Mouse (Mus musculus): ENCODE measurements around the gene Ece1. TPM values are rescaled to one million over a fixed set of nuclear protein-coding genes. Genes with fewer than 3 reads are reported as not detected.

Ece1 gene
- polyA plus RNA-seq, 1 experiment, result 33.7 TPM

- Histone ChIP-seq H3K27me3 (replicated peaks; ENCODE audit: control insufficient read depth, insufficient read depth, low read length) (no peaks in the 10 kb centered on the region), H3K36me3 (ENCODE audit: control insufficient read depth, insufficient read depth, low read length) (no peaks in the 10 kb centered on the region), H3K4me3 (ENCODE audit: insufficient read depth, low read depth, low read length) (no peak overlapping the region), H3K27ac (ENCODE audit: insufficient read depth, low read depth, low read length) (no peak overlapping the region), H3K4me1 (ENCODE audit: control insufficient read depth, insufficient read depth, low read length) (0 out of 2 replicates have a peak, but pooled peaks cover 12% of the 10 kb centered on the region)
- 87% methylated on average over 8 of the region's 8 CpGs for WGBS
- DNase-seq, result no peak
- no peak for TF ChIP-seq CTCF (conservative IDR thresholded peaks at IDR 0.05; ENCODE audit: insufficient read depth, insufficient read length, low read depth, low read length)
- TF ChIP-seq POLR2A (IDR thresholded peaks at IDR 0.05; ENCODE audit: low read depth, low read length), result no peak
Measured at GRCm38 (mm10) chr4:137871431-137871830, 9.4 kb downstream of the Ece1 start.

DNA sequence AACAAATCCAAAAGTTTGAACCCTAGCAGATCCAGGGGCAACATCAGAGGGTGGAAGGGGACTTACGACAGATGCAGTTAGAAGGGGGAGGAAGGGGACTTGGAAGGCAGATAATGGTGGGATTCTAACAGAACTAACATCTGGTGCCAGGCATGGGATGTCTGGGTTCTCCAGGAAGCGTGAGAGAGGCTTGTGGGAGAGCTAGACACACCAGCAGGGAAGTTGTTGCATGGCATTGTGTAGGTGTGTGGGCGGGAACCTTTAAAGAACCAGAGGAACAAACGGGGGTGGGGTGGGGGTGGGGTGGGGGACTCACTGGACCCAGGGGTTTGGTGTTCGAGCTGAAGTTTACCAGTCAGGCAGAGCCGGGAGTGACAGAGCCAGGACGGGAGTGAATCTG lies 12.3 kb downstream of the Ece1 start:
- TF ChIP-seq POLR2A (IDR thresholded peaks at IDR 0.05; ENCODE audit: low read depth, low read length), result no peak
- TF ChIP-seq CTCF (conservative IDR thresholded peaks at IDR 0.05; ENCODE audit: insufficient read depth, insufficient read length, low read depth, low read length), result no peak
- DNase-seq, result no peak
- H3K4me3 ChIP-seq (ENCODE audit: insufficient read depth, low read depth, low read length), result no peak overlapping the region
- H3K27ac ChIP-seq (ENCODE audit: insufficient read depth, low read depth, low read length), result no peak overlapping the region
- H3K36me3 ChIP-seq (ENCODE audit: control insufficient read depth, insufficient read depth, low read length), result no peaks in the 10 kb centered on the region
- 72% methylated on average over 7 of the region's 7 CpGs for WGBS
- H3K27me3 ChIP-seq (replicated peaks; ENCODE audit: control insufficient read depth, insufficient read depth, low read length), result no peaks in the 10 kb centered on the region
- no peaks in the 10 kb centered on the region for H3K4me1 ChIP-seq (ENCODE audit: control insufficient read depth, insufficient read depth, low read length)

DNA sequence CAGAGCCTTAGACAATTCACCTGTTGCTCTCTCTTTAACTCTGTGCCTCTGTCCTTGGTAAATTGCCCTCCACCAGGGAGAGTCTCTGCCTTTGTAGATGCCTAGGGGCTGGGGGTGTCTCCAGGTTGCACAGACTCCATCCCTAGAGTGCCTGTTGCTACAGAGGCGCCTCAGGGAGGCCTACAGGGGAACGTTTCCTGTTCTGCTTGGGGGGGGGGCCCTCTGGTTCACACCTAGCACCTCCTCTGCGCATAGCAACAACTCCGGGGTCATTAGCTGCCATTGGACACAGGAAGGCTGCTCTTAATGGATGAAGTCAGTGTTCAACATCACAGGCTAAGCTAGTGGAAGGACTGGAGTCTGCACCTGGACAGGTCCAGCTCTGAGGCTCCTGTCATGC lies 12.8 kb downstream of the Ece1 start:
- Histone ChIP-seq H3K27ac (ENCODE audit: insufficient read depth, low read depth, low read length) (no peak overlapping the region), H3K36me3 (ENCODE audit: control insufficient read depth, insufficient read depth, low read length) (no peaks in the 10 kb centered on the region), H3K27me3 (replicated peaks; ENCODE audit: control insufficient read depth, insufficient read depth, low read length) (no peaks in the 10 kb centered on the region), H3K4me3 (ENCODE audit: insufficient read depth, low read depth, low read length) (no peak overlapping the region), H3K4me1 (ENCODE audit: control insufficient read depth, insufficient read depth, low read length) (no peaks in the 10 kb centered on the region)
- no peak for DNase-seq
- 60% methylated on average over 4 of the region's 4 CpGs for WGBS
- no peak for TF ChIP-seq POLR2A (IDR thresholded peaks at IDR 0.05; ENCODE audit: low read depth, low read length)
- TF ChIP-seq CTCF (conservative IDR thresholded peaks at IDR 0.05; ENCODE audit: insufficient read depth, insufficient read length, low read depth, low read length), result no peak

DNA sequence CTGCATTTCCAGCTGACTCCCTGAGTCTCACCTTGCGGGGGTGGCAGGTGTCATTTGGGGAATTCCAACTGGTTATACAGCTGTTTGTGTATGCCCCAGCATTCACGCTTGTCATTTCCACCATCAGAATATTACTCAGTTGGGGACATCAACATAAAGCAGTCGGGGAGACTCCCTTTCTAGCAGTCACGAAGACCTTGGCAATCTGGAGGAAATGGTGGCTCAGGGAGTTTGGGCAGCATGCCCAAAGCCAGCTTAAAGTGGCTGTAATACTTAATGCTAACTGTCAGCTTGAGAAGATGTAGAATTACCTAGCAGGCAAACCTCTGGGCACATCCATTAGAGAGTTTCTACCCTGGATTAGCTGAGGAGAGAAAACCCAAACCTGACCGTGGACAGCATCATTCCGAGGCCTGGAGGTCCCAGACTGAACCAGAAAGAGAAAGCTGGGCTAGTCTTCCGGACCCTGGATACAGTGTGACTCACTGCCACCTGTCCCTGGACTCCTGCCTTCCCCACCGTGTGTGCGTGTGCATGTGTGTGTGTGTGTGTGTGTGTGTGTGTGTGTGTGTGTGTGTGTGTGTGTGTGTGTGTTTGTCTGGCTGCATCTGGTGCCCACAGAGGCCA lies 13.5 kb downstream of the Ece1 start:
- no peaks in the 10 kb centered on the region for H3K36me3 ChIP-seq (ENCODE audit: control insufficient read depth, insufficient read depth, low read length)
- H3K4me3 ChIP-seq (ENCODE audit: insufficient read depth, low read depth, low read length), result no peak overlapping the region
- H3K27me3 ChIP-seq (replicated peaks; ENCODE audit: control insufficient read depth, insufficient read depth, low read length), result no peaks in the 10 kb centered on the region
- 77% methylated on average over 9 of the region's 9 CpGs for WGBS
- no peak for DNase-seq
- H3K4me1 ChIP-seq (ENCODE audit: control insufficient read depth, insufficient read depth, low read length), result no peaks in the 10 kb centered on the region
- TF ChIP-seq POLR2A (IDR thresholded peaks at IDR 0.05; ENCODE audit: low read depth, low read length) (no peak), CTCF (conservative IDR thresholded peaks at IDR 0.05; ENCODE audit: insufficient read depth, insufficient read length, low read depth, low read length) (no peak)
- no peak overlapping the region for H3K27ac ChIP-seq (ENCODE audit: insufficient read depth, low read depth, low read length)

DNA sequence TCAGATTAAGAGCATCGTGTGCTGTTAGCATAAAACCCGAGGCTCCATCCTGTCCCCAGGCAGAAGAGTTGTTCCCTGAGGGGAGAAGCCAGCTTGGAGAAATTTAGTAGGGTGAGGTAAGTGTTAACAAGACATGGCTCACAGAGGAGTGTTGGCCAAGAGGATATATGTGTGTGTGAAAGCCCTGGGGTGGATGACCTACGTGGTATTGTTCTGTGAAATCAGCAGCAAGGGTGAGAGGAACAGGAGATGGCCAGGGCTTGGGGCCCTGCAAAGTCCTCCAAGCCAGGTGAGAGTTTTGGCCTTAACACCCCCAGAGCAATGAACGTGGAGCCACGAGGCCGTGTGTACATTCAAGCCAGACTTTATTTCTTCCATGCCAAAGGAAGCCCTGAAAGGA lies 14.8 kb downstream of the Ece1 start:
- DNase-seq, result no peak
- no peaks in the 10 kb centered on the region for H3K36me3 ChIP-seq (ENCODE audit: control insufficient read depth, insufficient read depth, low read length)
- H3K4me3 ChIP-seq (ENCODE audit: insufficient read depth, low read depth, low read length), result no peak overlapping the region
- WGBS, result 77% methylated on average over 6 of the region's 6 CpGs
- TF ChIP-seq CTCF (conservative IDR thresholded peaks at IDR 0.05; ENCODE audit: insufficient read depth, insufficient read length, low read depth, low read length) (no peak), POLR2A (IDR thresholded peaks at IDR 0.05; ENCODE audit: low read depth, low read length) (no peak)
- H3K27me3 ChIP-seq (replicated peaks; ENCODE audit: control insufficient read depth, insufficient read depth, low read length), result no peaks in the 10 kb centered on the region
- no peaks in the 10 kb centered on the region for H3K4me1 ChIP-seq (ENCODE audit: control insufficient read depth, insufficient read depth, low read length)
- H3K27ac ChIP-seq (ENCODE audit: insufficient read depth, low read depth, low read length), result no peak overlapping the region

- no peak for DNase-seq
- no peak for TF ChIP-seq POLR2A (IDR thresholded peaks at IDR 0.05; ENCODE audit: low read depth, low read length)
- TF ChIP-seq CTCF (conservative IDR thresholded peaks at IDR 0.05; ENCODE audit: insufficient read depth, insufficient read length, low read depth, low read length), result no peak
- Histone ChIP-seq H3K4me1 (ENCODE audit: control insufficient read depth, insufficient read depth, low read length) (no peaks in the 10 kb centered on the region), H3K4me3 (ENCODE audit: insufficient read depth, low read depth, low read length) (no peak overlapping the region), H3K36me3 (ENCODE audit: control insufficient read depth, insufficient read depth, low read length) (no peaks in the 10 kb centered on the region), H3K27me3 (replicated peaks; ENCODE audit: control insufficient read depth, insufficient read depth, low read length) (no peaks in the 10 kb centered on the region), H3K27ac (ENCODE audit: insufficient read depth, low read depth, low read length) (no peak overlapping the region)
- 76% methylated on average over 4 of the region's 4 CpGs for WGBS
Measured at GRCm38 (mm10) chr4:137877432-137877881, 15.4 kb downstream of the Ece1 start.

DNA sequence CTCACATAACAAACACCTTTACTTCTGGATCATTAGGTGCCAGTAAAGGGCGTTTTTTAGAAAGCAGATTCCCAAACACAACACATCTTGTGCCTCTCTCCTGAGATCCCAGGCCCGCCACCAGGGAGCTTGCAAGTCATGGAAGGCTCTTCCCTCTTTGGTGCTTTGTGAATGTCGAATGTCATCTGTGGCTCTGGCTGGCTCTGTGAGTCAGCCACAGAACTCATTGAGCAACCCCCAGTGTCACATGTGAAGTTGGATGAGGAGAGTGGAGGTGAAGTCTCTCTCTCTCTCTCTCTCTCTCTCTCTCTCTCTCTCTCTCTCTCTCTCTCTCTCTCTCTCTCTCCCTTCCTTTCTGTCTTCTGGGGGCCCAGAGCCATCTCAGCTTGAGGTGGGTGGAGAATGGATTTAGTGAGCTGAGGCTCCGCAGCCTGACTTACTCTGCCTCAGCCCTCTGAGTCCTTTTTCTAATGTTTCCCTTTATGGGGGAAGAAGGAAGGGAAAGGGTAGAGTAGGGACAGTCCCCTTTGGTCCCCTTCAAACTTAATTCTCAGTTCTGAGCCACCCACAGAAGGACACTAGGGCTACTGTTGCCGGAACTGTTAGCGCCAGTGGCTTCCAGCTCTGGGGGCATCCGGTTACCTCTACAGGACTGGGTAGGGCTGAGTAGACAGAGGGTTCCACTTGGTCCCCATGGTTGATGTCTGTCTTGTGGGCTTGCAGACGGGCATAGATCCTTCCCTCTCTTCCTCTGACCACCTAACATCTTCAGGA lies 17.5 kb downstream of the Ece1 start:
- TF ChIP-seq POLR2A (IDR thresholded peaks at IDR 0.05; ENCODE audit: low read depth, low read length), result no peak
- TF ChIP-seq CTCF (conservative IDR thresholded peaks at IDR 0.05; ENCODE audit: insufficient read depth, insufficient read length, low read depth, low read length), result no peak
- Histone ChIP-seq H3K27me3 (replicated peaks; ENCODE audit: control insufficient read depth, insufficient read depth, low read length) (no peaks in the 10 kb centered on the region), H3K27ac (ENCODE audit: insufficient read depth, low read depth, low read length) (no peak overlapping the region), H3K36me3 (ENCODE audit: control insufficient read depth, insufficient read depth, low read length) (no peaks in the 10 kb centered on the region), H3K4me3 (ENCODE audit: insufficient read depth, low read depth, low read length) (no peak overlapping the region), H3K4me1 (ENCODE audit: control insufficient read depth, insufficient read depth, low read length) (no peaks in the 10 kb centered on the region)
- DNase-seq, result no peak
- 89% methylated on average over 8 of the region's 8 CpGs for WGBS
